Mouse (Mus musculus) frontal cortex, postnatal 36 days (tissue): ENCODE data around the gene Rcn3.

Experiments used
- DNase-seq, 2 experiments: peaks; one replicate each; pipeline ENCODE4 v3.0.0; 2022; ENCODE audit warnings: low spot score in 2 of 2

Gene Rcn3

DNA sequence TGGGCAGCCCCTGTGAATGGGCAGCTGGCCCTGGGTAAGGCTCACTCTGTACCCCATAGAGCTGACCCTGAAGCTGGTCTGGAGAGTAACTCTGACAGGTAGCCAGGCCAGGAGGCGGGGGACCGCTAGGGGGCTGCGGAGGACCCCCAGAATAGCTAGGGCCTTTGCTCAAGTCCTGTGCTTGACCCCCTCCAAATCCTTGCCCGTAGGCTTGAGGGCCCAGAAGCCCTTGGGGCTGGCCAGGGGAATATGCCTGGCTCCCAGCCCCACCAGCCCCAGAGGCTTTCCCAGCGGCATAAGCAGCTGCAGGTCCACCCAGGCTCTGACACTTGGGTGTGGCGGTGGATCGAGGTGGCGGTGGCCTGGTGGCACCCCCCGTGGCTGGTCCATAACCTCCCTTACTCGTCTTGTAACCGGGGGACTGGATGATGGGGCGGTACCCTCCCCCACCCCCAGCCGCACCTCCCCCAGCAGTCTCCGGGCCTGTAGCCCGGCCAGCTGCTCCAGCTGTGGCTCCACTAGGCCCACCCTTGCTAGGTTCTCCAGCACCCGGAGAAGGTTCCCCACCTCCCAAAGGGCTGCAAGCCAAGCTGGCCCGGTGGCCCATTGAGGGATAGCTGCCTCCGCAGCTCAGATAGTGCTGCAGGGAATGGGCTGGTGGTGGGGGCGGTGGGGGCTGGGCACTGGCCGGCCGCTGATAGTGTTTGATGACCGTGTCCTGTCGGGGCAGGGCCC, 42.9 kb downstream of the Rcn3 start:
- DNase-seq = no peak

DNA sequence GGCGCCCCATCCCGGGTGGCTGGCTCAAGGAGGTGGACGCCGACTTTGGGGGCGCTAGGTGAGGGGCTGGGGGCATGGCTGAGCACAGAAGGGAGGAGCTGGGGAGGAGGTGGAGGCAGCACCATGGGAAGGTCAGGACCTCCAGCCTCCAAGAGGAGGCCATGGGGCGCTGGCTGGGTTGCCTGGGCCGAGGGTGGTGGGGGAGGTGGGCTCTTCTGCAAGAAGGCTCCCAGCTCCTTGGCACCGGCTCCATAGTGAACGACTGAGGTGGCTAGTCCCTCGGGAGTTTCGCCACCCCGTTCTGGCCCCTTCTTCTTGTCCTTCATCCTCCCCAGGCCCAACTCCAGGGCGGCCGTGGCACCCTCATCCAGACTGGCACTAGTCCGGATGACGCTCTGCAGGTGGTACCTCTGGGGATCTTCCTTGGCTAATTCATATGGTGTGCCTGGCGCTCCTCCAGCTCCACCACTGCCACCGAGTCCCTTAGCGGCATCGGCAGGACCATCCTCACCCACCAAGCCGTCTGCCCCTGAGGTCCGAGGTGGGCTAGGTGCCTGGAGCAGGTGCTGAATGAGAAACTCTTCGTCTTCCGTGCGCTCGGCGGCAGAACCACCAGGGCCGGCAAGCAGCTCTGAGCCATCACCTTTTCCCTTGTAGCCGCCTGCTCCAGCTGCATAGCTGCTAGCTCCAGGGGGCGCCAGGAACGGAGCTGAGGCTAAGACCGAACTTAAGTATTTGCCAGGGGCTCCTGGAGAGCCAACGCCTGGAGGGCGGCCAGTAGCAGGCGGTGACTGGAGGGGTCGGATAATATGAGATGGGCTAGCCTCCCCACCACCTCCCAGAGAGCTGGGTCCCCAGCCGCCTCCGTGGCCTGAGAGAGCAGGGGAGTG, 43.8 kb downstream of the Rcn3 start:
- no peak for DNase-seq

DNA sequence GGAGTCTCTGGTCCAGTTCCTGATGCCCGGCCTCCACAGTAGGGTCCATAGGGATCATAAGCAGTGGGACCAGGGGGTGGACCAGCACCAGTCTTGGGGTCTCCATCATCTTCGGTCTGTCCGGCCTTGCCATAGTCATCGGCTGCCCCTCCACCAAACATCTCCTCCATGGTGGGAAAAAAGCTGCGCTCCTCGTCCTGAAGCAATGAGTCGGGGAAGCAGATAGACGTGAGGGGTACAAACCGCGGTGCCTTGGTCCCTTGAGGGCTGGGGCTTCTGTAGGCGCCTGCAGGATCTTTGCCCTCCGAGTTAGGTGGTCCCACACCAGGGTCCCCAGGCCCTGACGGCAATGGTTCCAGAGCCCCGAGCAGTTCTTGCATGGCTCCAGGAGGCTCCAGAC, 44.5 kb downstream of the Rcn3 start:
- DNase-seq = no peak

DNA sequence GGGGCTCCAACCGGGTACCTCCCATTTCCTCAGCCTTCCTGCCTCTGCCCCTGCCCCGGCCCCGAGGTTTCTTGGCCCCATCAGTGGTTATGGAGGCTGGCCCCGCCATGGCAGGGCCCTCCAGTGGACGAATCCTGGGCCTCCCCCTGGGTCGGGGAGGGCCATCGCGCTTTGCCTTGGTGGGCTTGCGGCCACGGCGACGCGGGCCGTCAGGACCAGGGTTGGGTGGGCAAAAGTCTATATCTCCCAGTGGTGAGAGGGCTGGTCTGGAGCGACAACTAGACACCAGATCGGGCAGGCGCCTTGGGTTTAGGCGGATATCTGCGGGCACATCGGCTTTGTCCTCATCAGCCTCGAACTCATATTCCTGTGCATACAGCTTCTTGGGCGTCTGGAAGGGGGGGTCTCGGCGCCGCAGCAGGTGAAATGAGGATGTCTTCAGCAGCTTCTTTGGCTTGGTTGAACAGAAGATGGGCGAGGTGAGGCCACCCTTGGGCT, 45.1 kb downstream of the Rcn3 start:
- DNase-seq = no peak

DNA sequence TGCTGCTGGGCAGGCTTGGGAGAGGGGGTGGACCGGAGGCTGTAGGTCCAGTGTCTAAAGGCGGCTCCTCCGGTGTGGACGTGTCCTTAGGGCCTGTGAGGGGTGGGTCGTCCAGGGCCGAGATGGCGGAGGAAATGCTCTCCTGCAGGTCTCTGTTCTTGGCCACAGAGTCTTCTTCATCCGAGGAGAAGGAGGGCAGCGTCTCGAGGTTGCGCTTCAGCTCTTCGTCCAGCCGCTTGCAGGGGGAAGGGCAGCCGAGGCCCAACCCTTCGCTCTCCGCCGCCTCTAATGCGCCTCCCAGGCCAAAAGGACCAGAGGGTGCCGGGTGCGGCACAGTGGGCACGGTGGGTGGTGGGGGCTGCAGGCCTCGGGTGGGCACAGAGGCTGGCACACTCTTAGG, 46.3 kb downstream of the Rcn3 start:
- no peak for DNase-seq

DNA sequence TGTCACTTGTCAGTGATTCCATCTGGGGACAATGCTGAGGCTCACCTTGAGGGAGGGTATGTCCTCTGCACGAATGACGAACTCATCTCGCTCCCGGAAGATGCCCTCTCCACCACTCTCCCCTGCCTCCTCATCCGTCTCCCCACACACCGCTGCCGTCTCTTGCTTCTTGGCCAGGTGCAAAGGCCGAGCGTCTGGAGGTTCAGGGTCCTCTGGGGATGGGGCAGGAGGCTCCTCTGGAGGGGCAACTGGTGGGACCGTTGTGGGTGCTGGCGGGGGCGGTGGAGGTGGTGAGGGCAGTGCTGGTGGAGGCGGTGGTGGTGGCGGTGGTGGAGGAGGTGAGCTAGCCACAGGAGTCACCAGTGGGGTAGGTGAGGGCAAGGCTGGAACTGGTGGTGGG, 48.7 kb downstream of the Rcn3 start:
- no peak for DNase-seq

DNA sequence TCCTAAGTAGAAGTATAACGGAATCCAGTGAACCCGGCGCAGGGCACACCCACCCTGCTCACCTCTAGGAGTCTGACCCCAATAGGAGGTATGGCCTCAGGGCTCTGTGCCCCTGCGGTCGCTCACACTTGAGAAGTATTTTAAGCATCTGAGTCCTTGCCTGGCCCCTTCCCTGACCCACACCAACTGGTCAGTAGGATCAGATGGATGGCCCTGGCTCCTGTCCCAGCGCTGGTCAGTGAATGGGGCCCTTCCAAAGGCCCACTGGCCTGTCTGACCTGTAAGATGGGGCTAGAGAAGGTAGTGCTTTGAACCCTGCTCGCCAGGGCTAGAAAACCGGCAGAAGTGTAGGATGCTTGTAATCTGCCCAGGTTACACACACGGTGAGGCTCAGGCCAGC, 51.2 kb downstream of the Rcn3 start:
- no peak for DNase-seq

DNA sequence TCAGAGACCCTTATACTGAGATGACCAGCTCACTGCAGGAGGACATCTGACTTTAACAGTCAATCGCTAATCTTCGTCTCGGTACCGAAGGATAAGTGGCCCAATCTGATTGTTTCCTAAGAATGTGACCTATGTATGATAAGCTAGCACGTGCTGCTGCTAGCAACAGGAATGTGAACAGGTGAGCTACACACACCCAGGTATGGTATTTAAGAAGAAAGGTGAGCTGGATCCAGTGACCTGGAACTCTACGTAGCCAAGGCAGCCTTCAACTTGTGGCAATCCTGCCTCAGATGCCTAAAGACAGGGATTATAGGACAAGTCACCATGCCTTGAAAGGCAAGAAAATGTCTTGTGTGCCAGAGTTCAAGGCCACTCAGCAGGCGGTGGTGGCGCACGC, 53.6 kb downstream of the Rcn3 start:
- no peak for DNase-seq

DNA sequence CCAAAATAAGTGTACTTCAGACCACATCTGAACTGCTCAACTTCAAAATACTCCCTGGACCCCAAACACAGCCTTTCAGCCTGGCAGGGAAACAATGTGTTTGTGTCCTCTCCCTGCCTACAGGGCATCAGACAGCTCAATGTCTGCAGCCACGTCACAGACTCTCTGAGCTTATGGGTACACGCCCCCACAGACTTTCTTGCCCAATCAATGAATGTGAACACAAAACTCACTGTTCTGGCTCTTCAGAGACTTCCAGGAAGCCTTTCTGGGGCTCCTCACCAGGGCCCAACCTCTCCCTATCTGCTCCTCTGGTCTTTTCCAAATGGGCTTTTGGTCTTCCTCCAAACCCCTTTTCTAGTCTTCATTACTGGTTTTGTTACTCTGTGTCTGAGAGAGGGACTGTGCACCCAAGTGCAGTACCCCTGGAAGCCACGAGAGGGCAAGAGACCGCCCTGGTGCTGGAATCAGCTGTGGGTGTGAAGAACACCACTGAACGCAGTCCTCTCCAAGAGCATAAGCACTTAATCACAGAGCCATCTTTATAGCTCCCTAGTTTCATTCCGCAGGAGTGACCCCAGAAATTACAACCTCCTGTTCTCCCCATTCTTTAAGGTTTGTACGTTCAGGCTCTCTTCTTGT, 54.2 kb downstream of the Rcn3 start:
- no peak for DNase-seq

DNA sequence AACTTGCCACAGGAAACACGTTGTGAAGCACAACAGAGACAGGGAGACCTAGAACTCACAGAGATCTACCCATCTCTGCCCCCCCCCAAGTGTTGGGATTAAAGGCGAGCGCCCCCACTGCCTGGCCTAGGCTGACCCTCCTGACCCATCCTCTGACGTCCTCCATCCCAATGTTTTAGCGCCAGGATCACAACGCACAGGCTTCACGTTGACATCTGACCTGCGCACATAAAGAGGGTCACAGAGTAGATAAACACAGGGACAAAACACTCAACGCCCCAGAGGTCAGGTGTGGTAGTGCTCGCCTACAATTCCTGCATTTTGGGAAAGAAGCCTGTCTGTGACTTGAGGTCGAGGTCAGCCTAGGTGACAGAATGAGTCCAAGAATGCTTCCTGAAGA, 55.3 kb downstream of the Rcn3 start:
- no peak for DNase-seq

DNA sequence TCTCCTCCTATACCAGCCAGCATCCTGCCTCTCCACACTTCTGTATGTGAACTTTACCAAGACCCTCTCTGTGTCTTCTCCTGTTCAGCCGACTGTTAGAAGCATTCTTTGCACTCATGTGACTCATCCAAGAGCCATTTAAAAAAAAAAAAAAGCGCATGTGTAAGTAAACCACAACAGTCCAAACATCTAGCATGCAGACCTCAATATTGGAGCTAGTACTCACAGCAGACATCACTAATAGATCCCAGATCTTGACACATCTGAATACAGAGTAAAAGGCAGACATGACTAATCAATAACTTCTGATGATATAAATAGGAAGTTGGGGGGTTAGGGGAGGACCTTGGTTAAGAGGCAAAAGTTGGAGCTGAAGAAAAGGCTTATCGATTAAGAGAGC, 56.4 kb downstream of the Rcn3 start:
- no peak for DNase-seq

DNA sequence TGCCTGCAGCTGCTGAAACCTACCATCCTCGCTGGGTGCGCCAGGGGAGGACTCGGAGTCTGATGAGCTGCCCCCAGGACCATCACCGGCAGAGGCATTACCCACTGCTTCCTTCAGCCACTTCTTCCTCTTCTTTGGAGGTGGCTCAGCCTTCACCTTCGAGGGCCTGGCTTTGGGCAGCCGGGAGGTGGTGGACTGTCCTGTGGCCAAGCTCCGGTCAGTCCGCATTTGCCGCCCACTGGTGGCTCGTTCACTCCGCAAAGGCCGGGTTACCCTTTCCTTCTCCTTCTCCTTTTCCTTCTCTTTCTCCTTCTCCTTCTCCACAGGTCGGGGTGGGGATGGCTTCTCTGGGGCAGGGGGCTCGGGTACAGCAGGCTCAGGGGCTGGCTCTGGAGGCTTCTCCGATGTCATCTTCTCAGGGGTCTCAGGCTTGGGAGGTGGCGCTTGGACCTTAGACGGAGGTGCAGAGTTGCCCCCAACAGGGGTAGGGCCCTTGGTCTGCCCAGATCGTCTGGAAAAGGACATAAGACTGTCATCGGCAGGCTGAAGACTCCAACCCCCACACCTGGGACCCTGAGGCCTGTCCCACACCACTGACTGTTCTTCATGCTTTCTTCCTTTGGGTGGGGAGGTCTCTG, 58.2 kb downstream of the Rcn3 start:
- no peak for DNase-seq
